Mouse (Mus musculus) ovary, adult 18-20 months (tissue): ENCODE measurements at regions not wholly inside any gene's neighbourhood (a gene's known extent, or its start where the extent isn't known, plus 50 kb on each side); places are given as distances from the start of the nearest gene placed in this dataset.

ENCODE experiments used
- DNase-seq: peaks from one replicate; pipeline ENCODE4 v3.0.0; 2022; ENCODE audit warnings: low spot score, mixed read lengths

DNA sequence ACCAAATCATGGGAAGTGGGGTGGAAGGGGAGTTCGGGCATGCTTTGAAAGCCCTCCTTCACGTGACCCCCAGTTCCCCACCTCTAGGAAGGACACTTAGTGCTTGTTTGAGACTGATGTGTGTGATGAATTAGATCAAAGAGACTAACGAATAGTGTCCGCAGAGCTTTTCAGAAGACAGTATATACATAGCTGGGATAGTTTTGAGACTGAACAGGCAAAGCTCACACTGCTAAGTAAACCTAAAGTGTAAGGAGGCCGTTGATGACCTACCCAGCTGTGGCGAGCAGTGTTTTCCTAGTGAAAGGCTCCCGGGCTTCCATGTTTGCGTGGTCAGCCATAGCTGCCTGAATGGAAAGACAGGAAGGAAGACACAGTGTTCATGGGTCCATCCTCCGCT, 288.3 kb upstream of the Zfp507 start:
- DNase-seq = no peak

DNA sequence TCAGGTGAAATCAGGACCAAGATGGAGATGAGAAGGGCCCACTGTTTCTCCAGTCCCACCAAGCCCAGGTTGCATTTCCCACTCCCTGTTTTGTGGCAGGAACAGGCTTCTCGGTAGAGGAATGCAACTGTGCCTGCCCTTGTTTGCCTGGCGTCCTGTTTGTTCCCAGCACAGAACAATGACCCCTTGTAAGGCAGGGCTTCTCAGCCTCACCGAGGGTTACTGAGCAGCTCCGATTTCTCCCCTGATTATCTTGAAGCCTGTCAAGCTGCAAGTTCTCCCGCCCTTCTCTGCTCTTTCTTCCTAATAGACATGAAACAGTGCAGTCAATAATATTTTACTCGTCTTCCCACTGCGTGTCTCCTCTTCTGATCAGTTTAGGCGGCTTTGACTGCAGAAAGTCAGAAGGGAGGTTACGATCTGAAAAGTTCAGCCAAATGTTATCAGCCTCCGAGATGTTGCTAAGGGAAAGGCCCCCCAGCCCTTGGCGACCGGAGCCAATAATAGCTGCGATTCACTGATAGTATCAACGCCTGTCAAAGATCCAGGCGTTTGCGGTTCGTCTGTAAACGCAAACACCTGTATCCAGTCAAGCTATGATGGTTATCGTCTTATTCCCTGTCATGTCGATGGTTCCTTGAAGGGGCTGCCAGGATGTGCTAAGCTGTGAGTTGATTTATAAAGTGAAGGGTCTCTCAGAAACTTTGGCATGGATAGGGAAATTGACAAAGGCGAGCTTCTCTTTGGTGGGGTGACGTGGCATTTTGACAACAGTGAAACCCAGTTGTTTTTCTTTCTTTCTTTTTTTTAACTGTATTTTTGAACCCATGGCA, 287.7 kb upstream of the Zfp507 start:
- DNase-seq = no peak

DNA sequence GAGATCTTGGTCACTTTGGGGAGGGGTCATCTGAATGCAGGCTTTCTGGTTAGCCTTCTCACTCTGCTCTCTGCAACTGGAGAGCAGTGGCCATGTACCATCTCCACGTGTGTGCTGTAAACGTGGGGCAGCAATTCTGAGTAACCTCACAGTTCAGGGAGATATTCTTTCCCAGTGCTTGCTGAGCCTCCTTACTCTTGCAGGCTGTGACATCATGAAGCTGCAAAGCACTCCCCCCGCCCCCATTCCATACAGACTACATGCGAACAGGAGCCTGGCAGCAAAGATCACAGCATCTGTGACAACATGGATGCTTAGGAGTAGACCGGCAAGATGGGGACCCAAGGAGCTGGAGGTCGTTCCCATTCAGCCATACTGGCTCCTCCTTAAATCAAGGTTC, 284.8 kb upstream of the Zfp507 start:
- no peak for DNase-seq

DNA sequence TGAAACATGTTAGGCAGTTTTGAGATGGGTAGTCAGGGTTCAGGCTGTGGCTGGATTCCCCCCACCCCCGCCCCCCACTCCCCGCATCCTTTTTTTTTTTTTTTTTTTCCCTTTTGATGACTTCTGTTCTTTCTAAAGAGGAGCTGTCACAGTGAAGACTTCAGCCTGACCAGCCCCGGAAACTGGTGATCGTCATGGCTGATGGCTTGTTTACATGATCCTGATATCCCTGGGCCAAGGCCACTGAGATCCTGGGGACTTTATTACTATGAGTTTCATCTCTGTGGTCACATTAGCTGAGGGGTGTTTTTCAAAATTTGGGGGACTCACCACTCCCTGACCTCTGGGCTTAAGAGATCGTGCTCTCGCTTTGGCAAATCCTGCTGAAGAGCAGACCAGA, 275.9 kb upstream of the Zfp507 start:
- DNase-seq = no peak

DNA sequence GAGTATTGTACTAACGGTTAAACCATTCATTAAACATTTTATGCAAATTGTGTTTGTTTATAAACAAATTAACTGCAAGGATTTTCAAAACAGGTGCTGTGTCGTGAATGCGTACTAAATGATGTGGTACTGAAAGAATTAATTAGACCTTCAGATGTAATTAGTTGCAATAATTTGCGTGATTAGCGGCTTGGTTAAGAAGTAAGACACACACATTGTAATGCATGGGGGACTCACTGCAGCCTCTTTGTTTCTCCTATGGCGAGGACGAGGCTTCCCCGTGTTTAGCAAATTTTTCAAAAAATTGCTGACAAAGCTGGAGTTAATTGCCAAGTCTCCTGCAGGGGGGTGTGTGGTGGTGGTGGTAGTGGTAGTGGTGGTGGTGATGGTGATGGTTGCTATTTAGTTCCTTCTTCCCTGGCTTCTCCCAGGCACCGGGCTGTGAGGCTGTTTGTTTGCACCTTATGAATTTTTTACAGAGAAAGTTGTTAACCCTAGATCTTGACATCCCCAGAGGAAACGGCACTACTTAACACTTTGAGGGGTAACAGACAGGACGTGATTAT, 275.4 kb upstream of the Zfp507 start:
- DNase-seq = no peak

DNA sequence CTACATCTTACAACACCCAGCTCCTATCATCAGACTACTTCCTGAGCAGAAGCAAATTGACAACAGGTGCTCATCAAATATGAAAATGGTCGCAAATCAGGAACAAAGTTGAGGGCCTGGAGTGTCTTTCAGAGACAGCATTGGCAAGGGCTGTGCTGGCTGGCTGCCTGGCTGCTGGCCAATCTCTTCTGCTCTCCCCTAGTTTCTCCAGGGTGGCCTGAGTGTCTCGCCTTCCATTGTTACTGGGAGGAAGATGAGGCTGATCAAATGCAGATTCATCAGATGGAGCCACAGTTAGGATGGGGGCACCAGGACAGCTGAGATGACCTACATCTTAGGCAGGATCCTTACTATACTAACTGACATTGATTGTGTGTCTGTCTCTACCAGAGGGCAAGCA, 274.5 kb upstream of the Zfp507 start:
- no peak for DNase-seq

DNA sequence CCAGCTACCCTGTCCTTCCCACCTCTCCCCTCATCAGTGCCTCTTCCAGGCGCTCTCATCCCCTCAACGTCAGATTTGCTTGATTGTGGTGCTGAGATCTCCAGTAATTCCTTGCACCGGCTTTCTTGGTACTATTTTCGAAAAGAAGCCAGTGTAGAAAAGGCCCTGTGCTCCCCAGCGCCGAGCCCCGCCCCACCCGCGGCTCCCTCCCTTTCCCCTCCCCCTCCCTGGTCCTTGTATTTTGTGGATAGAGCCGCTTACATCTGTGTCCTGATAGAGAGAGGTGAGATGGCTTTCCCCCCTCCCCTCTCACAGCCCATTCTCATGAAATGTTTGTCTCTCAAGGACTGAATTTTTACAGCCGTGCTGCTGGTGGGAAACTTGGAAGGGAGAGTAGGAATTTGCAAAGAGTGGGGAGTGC, 273.2 kb upstream of the Zfp507 start:
- DNase-seq = no peak

DNA sequence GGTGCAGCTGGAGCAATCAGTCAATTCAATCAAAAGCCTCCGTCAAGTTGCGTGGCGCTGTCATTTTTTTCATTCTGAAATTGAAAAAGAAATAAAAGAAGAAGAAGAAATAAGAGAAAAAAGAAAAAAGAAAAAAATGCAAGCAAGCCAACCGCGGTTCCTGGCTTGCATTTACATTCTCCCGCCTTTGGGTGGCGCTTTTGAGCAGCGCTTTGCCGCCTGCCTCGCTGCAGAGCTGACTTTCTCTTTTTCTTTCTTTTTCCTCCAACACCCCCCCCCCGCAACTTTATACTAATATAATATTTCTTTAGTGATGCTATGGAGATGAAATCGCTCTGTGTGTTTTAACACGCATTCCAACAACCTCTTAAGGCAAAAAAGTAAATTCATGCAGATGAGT, 269.0 kb upstream of the Zfp507 start:
- DNase-seq = no peak

DNA sequence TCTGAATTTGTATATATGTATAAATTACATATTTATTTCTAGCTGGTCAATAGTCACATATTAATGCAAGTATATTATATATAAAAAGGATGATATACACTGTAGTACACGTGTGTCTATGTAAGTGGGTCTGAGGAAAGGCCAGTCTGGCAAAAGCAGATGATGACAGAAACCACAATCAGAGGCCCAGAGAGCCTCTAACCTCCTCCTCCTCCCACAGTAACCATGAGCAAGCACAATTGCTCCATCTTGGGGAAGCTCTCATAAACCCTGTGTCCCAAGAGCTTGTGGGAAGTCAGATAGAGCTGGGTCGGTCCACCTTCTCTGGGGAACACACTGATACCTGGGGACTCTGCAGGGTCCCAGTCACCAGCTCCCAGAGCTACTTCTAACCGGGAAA, 263.9 kb upstream of the Zfp507 start:
- no peak for DNase-seq

DNA sequence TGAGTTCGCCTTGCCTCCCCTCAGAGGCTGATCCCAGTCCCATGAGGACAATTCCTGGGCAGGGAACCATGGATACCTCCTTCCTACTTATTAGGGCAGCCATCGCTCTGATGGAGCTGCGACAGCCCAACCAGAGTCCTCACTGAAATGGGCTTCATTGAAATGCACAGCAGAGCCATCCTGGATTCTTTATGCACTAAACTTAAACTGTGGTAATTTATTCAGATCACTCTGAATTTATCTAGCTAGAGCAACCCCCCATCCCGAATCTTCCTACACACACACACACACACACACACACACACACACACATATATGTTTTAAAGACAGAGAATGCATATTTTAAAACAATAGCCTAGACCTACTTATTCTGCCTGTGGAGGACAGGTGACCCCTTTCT, 258.9 kb upstream of the Zfp507 start:
- no peak for DNase-seq

DNA sequence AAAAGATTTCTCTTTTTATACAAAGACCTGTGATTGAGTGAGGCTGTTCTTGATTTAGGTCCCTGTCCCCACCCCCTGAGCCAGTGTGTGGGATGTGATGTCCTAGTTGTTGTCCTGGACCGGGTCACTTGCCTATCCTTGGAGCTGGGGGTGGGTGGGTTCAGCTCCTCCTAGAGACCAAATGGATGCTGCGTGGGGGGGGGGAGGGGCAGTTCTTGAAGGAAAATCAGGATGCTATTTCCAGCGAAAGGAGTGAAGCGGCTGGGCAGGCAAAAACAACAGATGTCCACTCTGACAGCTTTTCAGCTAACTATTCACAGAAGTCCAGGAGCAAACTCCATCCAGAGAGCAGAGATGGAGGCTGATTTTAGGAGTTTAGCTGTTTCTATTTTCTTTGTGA, 257.6 kb upstream of the Zfp507 start:
- no peak for DNase-seq

DNA sequence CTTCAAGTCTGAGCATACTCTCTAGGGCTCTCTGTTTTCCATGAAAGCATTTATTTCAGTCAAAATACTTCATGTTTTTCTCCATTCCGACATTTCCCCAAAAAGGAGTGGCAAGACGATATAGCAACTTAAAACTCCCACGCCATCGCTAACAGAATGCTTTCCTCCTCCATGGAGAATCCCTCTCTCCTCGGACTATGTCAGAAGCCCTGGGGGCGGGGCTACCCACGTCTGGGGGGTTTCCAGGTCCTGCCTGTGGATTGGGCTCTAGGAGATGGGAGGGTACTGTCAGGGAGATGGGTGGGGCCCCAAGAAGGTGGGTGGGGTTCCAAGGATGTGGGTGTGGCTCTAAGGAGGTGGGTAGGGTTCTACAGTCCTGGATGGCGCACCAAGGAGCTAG, 243.2 kb upstream of the Zfp507 start:
- DNase-seq = no peak

DNA sequence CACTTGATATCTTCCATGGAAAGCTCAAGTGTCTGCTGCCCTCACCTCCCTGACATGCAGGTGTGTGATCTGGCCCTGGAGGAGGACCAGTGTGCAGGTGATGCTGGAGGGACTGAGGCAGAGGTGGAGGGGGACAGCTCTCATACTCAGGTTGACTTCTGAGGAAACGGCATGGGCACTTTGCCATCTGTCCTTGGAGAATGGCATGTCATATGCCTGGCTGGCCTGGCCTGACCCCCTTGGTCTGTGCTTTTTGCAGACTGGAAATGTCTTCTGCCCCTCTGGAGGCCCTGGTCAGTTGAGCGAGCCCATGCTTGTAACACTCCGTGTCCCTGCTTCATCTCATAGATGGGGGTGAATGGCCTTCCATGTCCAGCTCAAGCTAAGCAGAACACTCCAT, 229.1 kb upstream of the Zfp507 start:
- no peak for DNase-seq

DNA sequence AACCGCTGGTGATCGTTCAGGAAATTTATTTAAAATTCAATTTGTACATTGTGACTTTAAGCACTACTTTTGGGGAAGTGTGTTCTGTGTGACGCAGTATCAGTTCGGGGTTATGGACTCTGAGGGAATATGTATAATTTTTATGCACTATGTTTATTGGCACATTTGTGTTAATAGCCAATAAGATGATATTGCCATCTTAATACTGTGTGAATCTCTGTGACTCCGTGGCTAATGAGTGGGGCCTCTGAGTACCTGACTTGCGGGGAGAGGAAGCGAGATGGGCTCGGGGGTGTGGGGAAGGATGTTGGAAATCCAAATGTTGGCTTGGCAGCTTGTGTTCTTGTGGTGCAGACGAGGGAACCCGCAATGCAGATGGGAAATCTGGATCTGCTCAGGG, 220.2 kb upstream of the Zfp507 start:
- no peak for DNase-seq

DNA sequence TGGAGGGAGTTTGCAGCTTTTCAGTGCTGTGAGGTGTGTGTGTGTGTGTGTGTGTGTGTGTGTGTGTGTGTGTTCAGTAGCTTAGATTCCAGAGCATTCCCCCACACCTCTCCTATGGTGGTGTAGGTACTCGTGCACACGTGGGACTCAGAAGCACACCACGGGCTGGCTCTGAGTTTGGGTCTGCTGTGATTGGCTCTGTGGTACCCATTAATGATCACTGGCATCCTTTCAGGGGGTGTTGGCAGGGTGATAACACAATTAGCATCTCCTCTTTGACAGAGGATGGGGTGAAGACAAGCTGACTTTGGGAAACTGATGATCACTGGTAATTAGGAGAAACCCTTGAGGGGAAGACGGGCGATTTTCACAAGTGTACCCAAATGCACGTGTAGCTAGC, 219.7 kb upstream of the Zfp507 start:
- DNase-seq = no peak

DNA sequence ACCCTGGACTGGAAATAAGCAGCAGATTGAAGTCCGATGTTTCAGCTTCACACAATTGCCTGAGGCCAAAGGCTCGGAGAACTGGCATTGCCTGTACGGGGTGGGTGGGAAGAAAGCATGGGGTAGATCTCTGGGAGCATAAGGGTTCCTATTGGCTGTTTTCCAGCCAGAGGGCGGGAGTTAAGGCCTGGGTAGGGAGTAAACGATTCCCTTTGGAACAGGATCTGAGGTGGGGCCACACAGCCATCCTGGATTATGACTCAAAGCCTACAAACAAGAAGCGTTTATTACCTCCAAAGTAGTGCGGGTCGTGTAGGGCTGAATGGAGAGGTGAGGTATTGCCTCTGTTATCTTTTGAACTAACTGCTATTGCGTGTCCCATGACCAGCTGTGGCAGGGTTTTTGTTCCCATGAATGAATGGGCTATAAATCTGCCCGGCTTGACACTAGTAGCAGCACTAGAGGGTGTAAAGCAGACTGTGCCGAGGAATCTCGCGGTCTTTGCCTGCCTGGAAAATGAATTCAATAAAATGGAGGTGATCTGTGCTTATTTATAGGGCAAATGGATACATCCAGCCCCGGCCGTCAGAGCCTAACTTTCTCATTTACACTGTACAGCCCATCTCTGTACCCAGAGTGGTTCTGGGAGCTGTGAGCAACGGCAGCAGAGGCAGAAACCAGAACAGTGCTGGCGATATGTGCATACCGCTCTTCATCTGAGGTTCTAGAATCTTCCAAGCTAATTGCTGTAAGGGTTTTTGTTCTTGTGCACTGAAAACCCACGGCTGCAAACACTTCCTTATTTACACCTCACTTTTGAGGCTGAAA, 214.3 kb upstream of the Zfp507 start:
- no peak for DNase-seq

DNA sequence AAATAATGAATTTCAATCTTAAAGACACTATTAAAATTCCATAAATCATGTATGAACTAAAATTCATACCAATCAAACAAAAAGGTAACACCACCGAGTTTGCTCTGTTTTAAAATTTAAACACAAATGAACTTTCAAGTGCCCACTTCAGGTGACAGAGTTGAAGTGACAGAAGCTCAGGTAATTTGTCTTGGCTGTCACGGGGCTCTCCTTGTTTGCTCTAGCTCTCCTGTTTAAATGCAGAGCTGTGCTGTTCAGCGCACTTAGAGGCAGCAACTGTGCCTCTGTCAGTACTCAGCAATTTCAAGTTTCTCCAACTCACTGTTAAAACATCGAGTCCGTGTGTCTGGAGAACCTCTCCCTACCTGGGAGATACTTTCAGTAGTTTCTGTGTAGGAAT, 193.8 kb upstream of the Zfp507 start:
- DNase-seq = no peak

DNA sequence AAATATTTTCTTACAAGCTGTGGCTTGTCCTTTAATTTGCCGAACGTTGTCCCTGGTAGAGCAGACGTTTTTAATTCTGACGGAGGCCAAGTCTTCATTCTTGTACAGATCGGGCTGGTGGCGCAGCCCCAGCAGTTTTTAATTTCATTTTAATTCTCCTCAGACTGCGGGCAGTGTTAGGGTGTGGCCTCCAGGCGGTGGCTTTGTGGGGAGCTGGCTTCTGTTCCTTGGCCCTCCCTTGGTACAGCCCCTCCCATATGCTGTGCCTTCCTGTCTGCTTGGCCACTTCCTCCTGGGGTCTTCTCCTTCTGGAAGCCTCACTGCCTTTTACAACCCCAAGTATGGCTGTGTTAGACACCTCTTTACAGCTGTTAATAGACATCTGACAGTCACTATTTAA, 189.7 kb upstream of the Zfp507 start:
- DNase-seq = no peak

DNA sequence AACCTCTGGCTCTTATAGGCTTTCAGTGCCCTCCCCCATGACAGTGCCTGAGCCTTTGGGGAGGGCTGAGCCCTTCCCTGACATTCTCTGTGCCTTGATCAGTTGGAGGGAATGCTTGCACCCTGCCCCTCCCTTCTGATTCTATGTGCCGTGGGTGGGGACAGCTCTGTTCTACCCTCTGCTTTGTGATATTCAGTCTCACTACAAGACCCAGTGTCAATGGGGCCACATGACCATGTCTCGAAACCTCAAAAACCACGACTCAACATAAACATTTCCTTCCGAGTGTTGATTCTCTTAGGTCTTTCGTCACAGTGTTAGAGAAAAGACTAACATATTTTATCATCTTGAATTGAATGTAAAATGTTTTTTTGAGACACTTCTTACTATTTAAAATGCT, 188.3 kb upstream of the Zfp507 start:
- DNase-seq = no peak

DNA sequence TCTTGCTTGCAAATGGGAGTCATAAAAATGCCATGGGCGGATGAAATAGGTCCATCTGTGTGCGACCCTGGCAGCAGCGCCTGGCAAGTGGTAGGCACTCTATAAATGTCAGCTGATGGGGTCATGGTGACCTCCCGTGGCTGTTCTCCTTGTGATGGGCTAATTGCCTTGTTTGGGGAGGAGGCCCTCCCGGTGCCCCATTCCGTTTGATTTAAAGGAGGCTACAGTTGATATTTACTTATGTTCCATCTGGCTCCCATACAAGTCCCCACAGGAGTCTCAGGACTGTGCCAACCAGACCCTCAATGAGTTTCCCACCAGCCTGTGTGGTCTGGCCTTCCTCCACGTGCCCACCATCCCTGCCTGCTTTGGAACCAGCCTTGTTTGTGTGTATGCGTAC, 186.7 kb upstream of the Zfp507 start:
- DNase-seq = peak; percentile 10

DNA sequence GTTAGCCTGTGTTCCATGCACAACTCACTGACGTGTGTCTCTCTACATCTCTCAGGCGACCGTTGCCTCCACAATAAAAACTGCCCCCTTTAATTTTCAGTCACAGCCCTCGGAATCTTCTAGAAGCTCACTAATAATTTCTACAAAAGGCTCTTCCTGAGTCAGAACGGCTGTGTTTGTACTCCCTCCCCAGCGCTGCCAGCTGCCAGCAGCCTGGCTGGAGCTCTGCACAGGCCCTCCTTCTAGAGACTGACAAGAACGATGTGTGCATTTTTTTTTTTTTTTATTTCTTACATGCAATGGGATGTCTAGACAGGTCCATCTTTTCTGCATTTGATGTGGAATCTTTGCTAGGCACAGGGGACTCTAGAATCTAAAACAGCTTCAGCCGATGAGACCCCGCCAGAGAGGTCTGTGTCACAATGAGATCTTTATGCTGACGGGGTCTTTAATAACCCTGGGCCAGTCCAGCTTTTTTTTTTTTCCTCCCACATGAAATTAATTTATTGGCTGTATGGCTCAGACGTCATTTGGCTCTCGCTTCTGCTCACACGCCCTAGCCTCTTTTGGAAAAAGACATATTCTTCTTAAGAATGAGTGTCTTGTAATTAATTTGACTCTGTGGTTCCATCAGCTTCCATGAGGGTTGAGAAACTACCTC, 185.8 kb upstream of the Zfp507 start:
- DNase-seq = no peak

DNA sequence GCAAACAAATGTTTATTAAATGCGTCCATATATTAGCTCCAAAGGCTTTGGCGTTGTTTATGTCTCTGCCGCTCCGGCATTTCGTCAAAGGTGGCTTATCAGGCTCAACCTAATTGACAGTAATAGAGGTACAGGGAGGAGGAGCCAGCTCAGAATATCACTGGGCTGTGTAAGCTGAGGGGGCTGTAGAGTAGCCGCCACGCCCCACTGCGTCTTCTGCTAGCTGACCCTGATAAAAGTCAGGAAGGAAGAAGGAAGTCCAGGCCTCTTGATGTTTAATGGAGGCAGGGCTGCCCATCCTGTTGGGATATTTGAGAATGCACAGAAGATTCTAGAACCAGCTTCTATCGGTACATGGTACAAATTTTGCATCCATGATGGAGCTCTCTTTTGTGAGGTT, 175.2 kb upstream of the Zfp507 start:
- DNase-seq = no peak

DNA sequence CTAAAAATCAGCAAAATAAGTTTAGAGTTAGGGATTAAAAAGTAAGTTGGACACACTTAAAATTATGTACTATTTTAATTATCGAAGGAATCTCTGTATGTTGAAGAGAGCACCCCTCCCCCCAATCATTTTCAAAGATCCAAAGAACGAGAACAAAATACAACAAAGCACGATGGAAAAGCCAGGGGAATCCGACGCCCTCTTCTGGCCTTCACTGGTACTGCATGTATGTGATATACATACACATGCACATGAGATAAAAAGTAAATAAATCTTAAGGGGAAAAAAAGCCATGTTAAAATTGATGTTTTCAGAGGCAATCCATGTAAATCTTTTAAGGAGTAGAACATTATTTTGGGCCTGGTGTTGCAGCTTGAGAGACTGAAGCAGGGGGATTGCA, 155.9 kb upstream of the Zfp507 start:
- DNase-seq = no peak
